Mouse (Mus musculus) CD4-positive, CD25-positive, alpha-beta regulatory T cell (primary cell): Measurements from ENCODE around the gene Hydin. TPM values are rescaled to one million over a fixed set of nuclear protein-coding genes. Genes with fewer than 3 reads are reported as not detected.

Experiments
- polyA plus RNA-seq: library from polyadenylated mRNA; unstranded; fragments of 100-300 nt; shearing (Covaris generic); gene quantifications from one replicate; pipeline ENCODE4 v1.2.1, GENCODE M21; 2017

The Hydin gene
- polyA plus RNA-seq, result 0.08 TPM

GRCm38 (mm10) chr8:110266741-110267140, at the start of gene Hydin:
Gene Hydin, plus strand, starts transcription at chr8:110266977.

GRCm38 (mm10) chr8:110618391-110619207, 351.8 kb downstream of the Hydin start, which contains the start of gene Vac14:
Gene Vac14, plus strand, starts transcription at chr8:110618585.

Other genes starting within 250 kb of the Hydin start
- gene Chst4, start 227.2 kb upstream of the Hydin start, polyA plus RNA-seq, result not detected
- 0.92 TPM for gene Zfp612, start 187.2 kb upstream of the Hydin start, polyA plus RNA-seq
- gene Gm21964, start 165.8 kb upstream of the Hydin start, polyA plus RNA-seq, result not detected
- not detected for gene Gm17720, start 164.2 kb upstream of the Hydin start, polyA plus RNA-seq
- gene Calb2, start 98.8 kb upstream of the Hydin start, polyA plus RNA-seq, result not detected
- gene Cmtr2, start 51.3 kb upstream of the Hydin start, polyA plus RNA-seq, result 8.1 TPM